Mouse (Mus musculus) ES-E14 (cell line): ENCODE results near the gene Rbbp8nl. TPM values are rescaled to one million over a fixed set of nuclear protein-coding genes. Genes with fewer than 3 reads are reported as not detected.
"Not testable (repeated sequence)": the region's sequence is repeated elsewhere in the genome, so short reads cannot be mapped to it uniquely, and the experiment has no call there.

Experiments
- DNase-seq: peaks from one replicate; pipeline ENCODE4 v3.0.0-alpha.2; 2013; ENCODE audit warnings: low read depth, low spot score
- H3K27ac ChIP-seq: 2 replicates; pipeline ENCODE4 v1.5.1; 2012; ENCODE audit warnings: low read depth, mild to moderate bottlenecking, low read length, moderate library complexity, mixed read lengths; ENCODE audit not compliant: poor library complexity, insufficient read depth, severe bottlenecking
- H3K36me3 ChIP-seq: 2 replicates; pipeline ENCODE4 v1.6.1; 2012; ENCODE audit warnings: mild to moderate bottlenecking, low read length, moderate library complexity, mixed read lengths; ENCODE audit not compliant: control insufficient read depth, poor library complexity, insufficient read depth, severe bottlenecking
- H3K4me1 ChIP-seq, 2 experiments: fragments of 150-350 bp in 1 of 2; sonication (generic) in 1 of 2; 2 replicates each; pipeline ENCODE4 v1.6.1; 2012; ENCODE audit warnings: low read length in 2 of 2, mild to moderate bottlenecking in 1 of 2, mixed read lengths in 1 of 2; ENCODE audit not compliant: control insufficient read depth in 2 of 2, insufficient read depth in 2 of 2, poor library complexity in 1 of 2
- H3K4me3 ChIP-seq, 2 experiments: fragments of 150-350 bp in 1 of 2; sonication (generic) in 1 of 2; 2 replicates each; pipeline ENCODE4 v1.5.1; 2012; ENCODE audit warnings: low read length in 2 of 2, low read depth in 1 of 2, mild to moderate bottlenecking in 1 of 2, mixed read lengths in 1 of 2; ENCODE audit not compliant: insufficient read depth in 1 of 2, poor library complexity in 1 of 2, severe bottlenecking in 1 of 2
- H3K9ac ChIP-seq: 2 replicates; pipeline ENCODE4 v1.6.1; 2012; ENCODE audit warnings: low read depth, mild to moderate bottlenecking, low read length, mixed read lengths; ENCODE audit not compliant: poor library complexity, insufficient read depth, severe bottlenecking
- H3K9me3 ChIP-seq: fragments of 150-350 bp; sonication (generic); 2 replicates; pipeline ENCODE4 v1.6.1; 2012; ENCODE audit warnings: low read depth, mild to moderate bottlenecking, low read length; ENCODE audit not compliant: control insufficient read depth, insufficient read depth
- CHD2 ChIP-seq: IDR thresholded peaks from 2 replicates; pipeline ENCODE4 v1.6.1; 2014; ENCODE audit warnings: mild to moderate bottlenecking, low read depth, low read length, inconsistent platforms
- HCFC1 ChIP-seq: IDR thresholded peaks from 2 replicates; pipeline ENCODE4 v1.6.1; 2012; ENCODE audit warnings: low read length, inconsistent platforms, borderline replicate concordance; ENCODE audit not compliant: insufficient read depth
- MAFK ChIP-seq: IDR thresholded peaks from 2 replicates; pipeline ENCODE4 v1.6.1; 2014; ENCODE audit warnings: mild to moderate bottlenecking, low read depth, low read length, inconsistent platforms; ENCODE audit not compliant: insufficient read depth
- ZC3H11A ChIP-seq: IDR thresholded peaks from 2 replicates; pipeline ENCODE4 v1.6.1; 2012; ENCODE audit warnings: low read depth, mild to moderate bottlenecking, inconsistent platforms, low read length, borderline replicate concordance
- ZNF384 ChIP-seq: IDR thresholded peaks from 2 replicates; pipeline ENCODE4 v1.6.1; 2012; ENCODE audit warnings: low read depth, low read length, inconsistent platforms
- in situ Hi-C, 2 experiments: fragments of 600-800 bp; cut with MboI; formaldehyde crosslinking; loops; one replicate each; pipeline ENCODE4 v1.15.1; 2025; ENCODE audit warnings: low sequenced_read_pairs in 2 of 2, inconsistent platforms in 1 of 2; ENCODE audit not compliant: unreplicated experiment in 2 of 2
- total RNA-seq: library from RNA; depleted of rRNA; stranded (reverse); fragments of 300-350 nt; gene quantifications from 2 replicates; pipeline ENCODE4 v1.2.3, GENCODE M21; 2012

The Rbbp8nl gene
- total RNA-seq, 1 experiment = 0.54 TPM

DNA sequence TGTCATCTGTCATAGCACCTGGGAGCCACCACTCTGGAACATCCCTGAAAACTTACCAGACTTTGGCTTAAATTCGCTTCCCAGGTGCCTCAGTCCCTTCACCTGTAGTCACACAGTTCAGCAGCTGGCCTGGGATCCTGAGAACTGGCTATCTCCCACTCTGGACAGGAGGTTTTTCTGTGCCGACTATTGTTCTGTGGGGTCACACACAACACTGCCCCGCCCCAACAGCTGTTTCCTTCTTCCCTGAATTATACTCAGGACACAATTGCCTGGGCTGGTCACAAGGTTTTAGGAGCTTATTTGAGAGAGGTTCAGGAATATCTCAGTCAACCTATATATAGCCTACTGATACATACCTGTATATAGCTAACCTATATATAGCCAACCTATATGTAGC lies 27.2 kb downstream of the Rbbp8nl start:
- H3K4me1 ChIP-seq = peaks cover 0 to 3% of the 10 kb centered on the region in 2 experiments; a peak in 1 of 4 replicates
- no peak overlapping the region for H3K4me3 ChIP-seq
- H3K9me3 ChIP-seq = no peaks in the 10 kb centered on the region
- H3K27ac ChIP-seq = no peak overlapping the region
- H3K9ac ChIP-seq = no peak overlapping the region
- DNase-seq = no peak
- TF ChIP-seq ZNF384 (no peak), ZC3H11A (no peak), MAFK (no peak), HCFC1 (no peak), CHD2 (no peak)
- H3K36me3 ChIP-seq = peaks cover 38% of the 10 kb centered on the region
- in situ Hi-C loops = no loop called here

DNA sequence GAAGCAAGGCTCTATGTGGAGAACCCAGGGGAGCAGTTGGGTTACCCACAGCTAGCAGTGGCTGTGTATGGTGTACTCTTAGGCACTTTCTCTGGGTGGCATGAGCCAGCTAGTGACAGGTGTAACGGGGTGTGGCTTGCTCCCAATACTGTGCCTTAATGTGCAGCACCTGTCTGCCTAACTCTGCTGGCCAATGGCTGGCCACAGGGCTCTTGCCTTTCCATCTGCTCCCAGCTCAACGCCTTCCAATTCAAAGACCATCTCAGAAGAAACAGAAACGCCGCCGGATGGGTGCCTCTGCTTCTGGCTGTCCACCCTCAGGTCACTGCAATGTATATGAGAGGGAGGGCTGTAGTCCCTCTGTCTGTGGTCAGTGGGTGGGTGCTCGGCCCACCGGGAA lies 27.8 kb downstream of the Rbbp8nl start:
- in situ Hi-C loops = no loop called here
- Histone ChIP-seq H3K9ac (no peak overlapping the region), H3K9me3 (no peaks in the 10 kb centered on the region), H3K27ac (no peak overlapping the region), H3K4me1 (peaks cover 0 to 3% of the 10 kb centered on the region in 2 experiments; a peak in 1 of 4 replicates), H3K36me3 (peaks cover 39% of the 10 kb centered on the region), H3K4me3 (no peak overlapping the region)
- DNase-seq = no peak
- no peak for TF ChIP-seq MAFK
- no peak for TF ChIP-seq ZC3H11A
- TF ChIP-seq CHD2 = no peak
- TF ChIP-seq ZNF384 = no peak
- no peak for TF ChIP-seq HCFC1

DNA sequence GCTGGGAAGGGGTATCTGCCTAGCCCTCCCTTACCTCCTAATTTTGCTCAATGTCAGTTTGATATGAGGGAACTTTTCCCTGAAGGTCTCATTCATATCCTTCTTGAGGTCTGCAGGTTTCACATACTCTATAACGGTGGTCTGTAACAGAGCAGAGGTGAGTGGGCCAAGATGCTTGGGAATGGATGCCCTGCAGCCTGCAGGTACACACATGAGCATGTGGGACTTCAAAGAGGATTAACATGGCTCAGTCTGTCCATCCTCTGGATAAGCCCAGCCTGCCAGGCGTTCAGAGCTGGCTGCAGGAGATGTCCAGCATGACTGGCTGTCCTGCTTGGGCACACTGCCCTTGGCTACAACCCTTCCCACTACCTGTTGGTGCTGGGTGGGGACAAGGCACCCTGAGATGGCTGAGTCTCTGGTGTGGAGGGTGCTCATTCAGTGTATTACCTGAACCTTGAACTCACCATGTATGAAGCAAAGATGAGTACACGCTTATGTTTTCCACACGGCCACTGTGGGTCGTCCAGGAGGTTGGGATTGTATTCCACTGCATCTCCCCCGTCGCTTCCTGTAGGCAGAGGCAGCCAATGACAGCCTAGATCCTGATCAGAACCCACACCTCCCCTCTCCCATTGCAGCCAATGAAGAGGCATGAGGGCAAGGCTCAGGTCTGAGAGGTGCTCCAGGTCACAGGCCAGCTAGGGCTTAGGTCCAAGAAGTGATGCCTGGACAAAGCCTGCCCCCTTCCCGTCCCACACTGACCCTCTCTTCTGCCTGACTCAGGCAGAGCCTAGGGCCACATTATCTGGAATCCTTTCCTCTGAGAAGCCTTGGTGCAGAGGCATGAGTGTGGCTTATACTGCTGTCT lies 28.8 kb downstream of the Rbbp8nl start:
- H3K4me3 ChIP-seq = no peak overlapping the region
- no peak overlapping the region for H3K27ac ChIP-seq
- in situ Hi-C loops = no loop called here
- peaks cover 0 to 3% of the 10 kb centered on the region in 2 experiments; a peak in 1 of 4 replicates for H3K4me1 ChIP-seq
- no peak for DNase-seq
- TF ChIP-seq ZC3H11A = no peak
- TF ChIP-seq CHD2 = no peak
- no peak for TF ChIP-seq HCFC1
- no peak for TF ChIP-seq MAFK
- no peak for TF ChIP-seq ZNF384
- peaks cover 39% of the 10 kb centered on the region for H3K36me3 ChIP-seq
- H3K9ac ChIP-seq = no peak overlapping the region
- H3K9me3 ChIP-seq = no peaks in the 10 kb centered on the region

DNA sequence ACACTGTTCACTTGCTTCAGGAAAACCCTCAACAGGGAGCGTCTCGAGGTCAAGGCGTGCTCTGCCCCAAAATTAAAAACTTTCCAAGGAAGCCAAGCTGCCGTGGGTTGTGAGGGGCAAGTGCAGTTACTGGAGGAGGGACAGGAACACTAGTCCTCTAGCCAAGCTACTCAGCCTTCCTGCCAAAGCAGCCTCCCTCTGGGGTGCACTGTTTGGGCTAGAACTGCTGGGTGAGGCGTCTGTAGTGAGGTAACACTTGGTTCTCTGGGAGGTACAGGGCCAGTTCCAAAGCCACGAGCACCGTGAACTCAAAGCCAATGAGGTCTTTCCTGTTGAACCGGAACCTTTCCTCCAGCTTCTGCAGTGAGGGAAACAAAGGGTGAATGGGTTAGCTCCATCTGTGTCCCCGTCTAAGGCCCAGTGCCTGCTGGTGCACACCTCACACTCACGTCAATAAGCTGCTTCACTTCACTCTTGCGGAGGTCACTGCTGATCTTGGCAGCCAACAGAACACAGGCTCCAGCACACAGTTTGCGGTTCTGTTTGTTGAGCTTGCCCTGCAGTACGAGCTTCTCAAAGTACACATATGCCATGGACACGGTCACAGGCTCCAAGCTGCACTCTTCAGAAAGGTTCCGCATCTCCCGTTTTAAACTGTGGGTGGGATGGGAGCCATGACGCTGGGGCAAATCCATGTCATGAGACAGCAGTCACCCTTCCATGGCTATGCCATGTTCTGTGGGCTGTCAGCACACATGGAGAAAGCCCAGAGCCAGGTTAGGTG lies 29.7 kb downstream of the Rbbp8nl start:
- in situ Hi-C loops, H3K4me1 ChIP-seq, H3K27ac ChIP-seq, DNase-seq, H3K4me3 ChIP-seq, H3K9me3 ChIP-seq: not testable (repeated sequence)
- TF ChIP-seq CHD2 = 0 out of 2 replicates have a peak, but pooled peaks have one; percentile 13
- Histone ChIP-seq H3K9ac (peak overlapping the region; percentile 56; the same call in 1 of the 2 replicates), H3K36me3 (peaks cover 39% of the 10 kb centered on the region)

DNA sequence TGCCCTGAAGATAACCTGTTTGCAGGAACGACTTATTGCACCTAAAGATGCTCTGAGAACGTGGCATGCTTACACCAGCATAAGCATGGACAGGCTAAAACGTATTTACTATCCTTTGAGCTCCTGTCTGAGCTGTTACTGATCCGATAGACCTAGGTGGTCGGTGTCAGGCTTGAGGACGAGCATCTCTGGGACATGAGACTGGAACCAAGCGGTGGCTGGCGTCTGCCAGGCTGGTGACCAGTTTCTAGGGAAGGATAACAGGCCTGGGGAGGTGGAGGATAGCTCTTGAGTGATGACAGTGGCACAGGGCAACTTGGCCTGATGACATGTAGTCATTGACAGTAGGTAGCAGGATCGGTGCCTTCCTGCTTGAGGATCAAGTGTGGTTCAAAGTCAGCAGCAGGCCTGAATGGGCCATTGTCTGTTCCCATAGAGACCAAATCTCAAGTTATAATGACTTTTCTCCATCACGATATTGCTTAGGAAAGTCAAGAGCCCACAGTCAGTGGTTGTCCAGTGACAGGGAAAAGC lies 30.7 kb downstream of the Rbbp8nl start:
- H3K4me1 ChIP-seq, in situ Hi-C loops, H3K27ac ChIP-seq, DNase-seq, H3K9me3 ChIP-seq: not testable (repeated sequence)
- peak overlapping the region in 1 of 2 experiments; percentile 14; a peak in 2 of 4 replicates for H3K4me3 ChIP-seq
- peak overlapping the region; percentile 21; the same call in 1 of the 2 replicates for H3K9ac ChIP-seq
- peaks cover 39% of the 10 kb centered on the region for H3K36me3 ChIP-seq
